Mouse (Mus musculus) intestine, postnatal 0 days (tissue): Measurements from ENCODE around the gene Pmpcb. TPM values are rescaled to one million over a fixed set of nuclear protein-coding genes. Genes with fewer than 3 reads are reported as not detected.

Experiments
- ATAC-seq: fragments of 200-750 bp; cut with Nextera tagmentation; 2 replicates; pipeline ENCODE4 v1.8.0; 2017; ENCODE audit warnings: mild to moderate bottlenecking, moderate TSS enrichment, moderate library complexity
- H3K27ac ChIP-seq: fragments of 300-500 bp; sonication (generic); 2 replicates; pipeline ENCODE4 v1.5.1; 2014; ENCODE audit warnings: mild to moderate bottlenecking, low read depth, low read length, moderate library complexity
- H3K27me3 ChIP-seq: fragments of 300-500 bp; sonication (generic); replicated peaks from 2 replicates; pipeline ENCODE4 v1.6.1; 2014; ENCODE audit warnings: low read length, mixed read lengths; ENCODE audit not compliant: control insufficient read depth, insufficient read depth
- H3K36me3 ChIP-seq: fragments of 300-500 bp; sonication (generic); 2 replicates; pipeline ENCODE4 v1.6.1; 2014; ENCODE audit warnings: mild to moderate bottlenecking, moderate library complexity; ENCODE audit not compliant: control insufficient read depth, insufficient read depth
- H3K4me1 ChIP-seq: fragments of 300-500 bp; sonication (generic); replicated peaks from 2 replicates; pipeline ENCODE4 v1.6.1; 2014; ENCODE audit warnings: antibody characterized with exemption, low read length, mixed read lengths; ENCODE audit not compliant: control insufficient read depth, insufficient read depth
- H3K4me2 ChIP-seq: fragments of 300-500 bp; sonication (generic); replicated peaks from 2 replicates; pipeline ENCODE4 v1.6.1; 2014; ENCODE audit warnings: low read depth, mild to moderate bottlenecking, moderate library complexity
- H3K4me3 ChIP-seq: fragments of 300-500 bp; sonication (generic); 2 replicates; pipeline ENCODE4 v1.5.1; 2014; ENCODE audit warnings: low read depth, low read length
- H3K9ac ChIP-seq: fragments of 300-500 bp; sonication (generic); 2 replicates; pipeline ENCODE4 v1.6.1; 2014; ENCODE audit warnings: mild to moderate bottlenecking, low read depth, low read length
- H3K9me3 ChIP-seq: fragments of 300-500 bp; sonication (generic); 2 replicates; pipeline ENCODE4 v1.6.1; 2016; ENCODE audit warnings: mixed run types; ENCODE audit not compliant: control insufficient read depth
- CTCF ChIP-seq: sonication (generic); IDR thresholded peaks from 2 replicates; pipeline ENCODE4 v1.5.1; 2016; ENCODE audit warnings: low read depth, mild to moderate bottlenecking, control low read depth, antibody characterized with exemption, moderate library complexity
- whole genome bisulfite sequencing: fragments of 180-500 bp; shearing (Covaris S2); extraction: QIAGEN DNeasy Blood & Tissue Kit; methylation state at CpG from one replicate; pipeline ENCODE4 v1.1.7; 2014; 5-methylcytosine and 5-hydroxymethylcytosine counted together
- polyA plus RNA-seq: library from polyadenylated mRNA; unstranded; fragments of >200 nt; fragmentation: Nextera tagmentation; extraction: Ambion mirVana; gene quantifications from 2 replicates; pipeline ENCODE4 v1.2.1, GENCODE M21; 2015

Pmpcb gene
- polyA plus RNA-seq, 1 experiment from 2014 or later: 70.0 TPM

DNA sequence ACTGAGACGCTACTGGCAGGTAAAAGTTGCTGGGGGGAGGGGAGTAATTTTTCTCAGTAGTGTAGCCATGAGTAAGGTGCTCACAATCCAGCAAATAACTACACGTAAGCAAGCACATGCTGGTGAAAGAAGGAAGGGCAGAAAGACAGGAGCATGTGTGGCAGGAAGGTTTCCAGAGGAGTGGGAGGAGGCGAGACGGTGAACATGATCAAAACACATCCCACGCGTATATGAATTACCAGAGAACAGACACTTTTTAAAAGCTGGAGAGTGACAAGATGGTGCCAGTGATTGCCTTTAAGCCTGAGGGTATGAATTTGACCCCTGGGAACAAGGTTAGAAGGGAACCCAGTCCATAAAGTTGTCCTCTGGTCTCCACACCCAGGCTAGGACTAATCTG is 32.9 kb downstream of the Pmpcb start:
- Histone ChIP-seq H3K36me3 (peaks cover 64% of the 10 kb centered on the region), H3K27me3 (no peaks in the 10 kb centered on the region), H3K4me3 (no peak overlapping the region), H3K9me3 (no peaks in the 10 kb centered on the region), H3K27ac (no peak overlapping the region), H3K4me2 (no peak overlapping the region), H3K9ac (no peak overlapping the region), H3K4me1 (no peaks in the 10 kb centered on the region)
- WGBS: 92% methylated on average over 6 of the region's 6 CpGs
- ATAC-seq: no peak
- no peak for TF ChIP-seq CTCF

- 86% methylated on average over 6 of the region's 6 CpGs for WGBS
- peaks cover 61% of the 10 kb centered on the region for H3K36me3 ChIP-seq
- H3K4me3 ChIP-seq: no peak overlapping the region
- no peak for ATAC-seq
- no peak overlapping the region for H3K27ac ChIP-seq
- no peaks in the 10 kb centered on the region for H3K4me1 ChIP-seq
- H3K9ac ChIP-seq: no peak overlapping the region
- no peak for TF ChIP-seq CTCF
- H3K4me2 ChIP-seq: no peak overlapping the region
- no peaks in the 10 kb centered on the region for H3K9me3 ChIP-seq
- no peaks in the 10 kb centered on the region for H3K27me3 ChIP-seq
Observed at GRCm38 (mm10) chr5:21776491-21776890, 39.5 kb downstream of the Pmpcb start.

- peak; percentile 32 for ATAC-seq
- Histone ChIP-seq H3K9ac (peak overlapping the region; percentile 83), H3K9me3 (no peaks in the 10 kb centered on the region), H3K4me3 (peak overlapping the region; percentile 97), H3K4me2 (peak overlapping the region; percentile 96), H3K27ac (peak overlapping the region; percentile 74), H3K27me3 (no peaks in the 10 kb centered on the region), H3K36me3 (peaks cover 31% of the 10 kb centered on the region), H3K4me1 (no peaks in the 10 kb centered on the region)
- TF ChIP-seq CTCF: no peak
- under 1% methylated on average over 51 of the region's 51 CpGs for WGBS
Observed at GRCm38 (mm10) chr5:21784161-21785052, 47.5 kb downstream of the Pmpcb start.

DNA sequence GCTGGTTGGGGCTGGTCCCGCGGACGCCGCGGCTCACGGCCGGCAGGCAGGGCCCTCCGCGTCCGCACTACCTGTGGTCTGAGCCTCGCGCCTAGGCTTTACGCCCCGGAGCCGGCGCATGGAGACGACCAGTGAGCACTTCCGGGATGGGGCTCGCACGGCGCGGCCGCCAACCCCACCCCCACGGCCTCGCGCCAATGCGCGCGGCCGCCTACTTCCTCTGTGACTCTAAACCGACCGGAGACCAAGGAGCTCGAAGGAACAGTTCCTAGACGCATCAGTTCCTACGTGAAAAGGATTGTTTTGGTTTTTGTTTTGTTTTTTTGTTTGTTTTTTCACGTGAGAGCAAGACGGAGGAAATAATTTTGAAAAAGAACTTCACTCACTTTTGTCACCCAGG is 48.1 kb downstream of the Pmpcb start, which contains the start of the genes Dnajc2 and Psmc2:
TSS of gene Dnajc2 (minus strand) at position 199 of the 400 bp plus-strand sequence.
TSS of gene Psmc2 (plus strand) at position 231 of the 400 bp plus-strand sequence.
- Histone ChIP-seq H3K27me3 (no peaks in the 10 kb centered on the region), H3K4me3 (peak within 1 kb of the TSS; percentile 97), H3K27ac (peak within 1 kb of the TSS; percentile 74), H3K9me3 (no peaks in the 10 kb centered on the region), H3K9ac (peak within 1 kb of the TSS; percentile 83), H3K36me3 (peaks cover 24% of the 10 kb centered on the region), H3K4me2 (peak within 1 kb of the TSS; percentile 96), H3K4me1 (no peaks in the 10 kb centered on the region)
- whole genome bisulfite sequencing: under 1% methylated on average over 37 of the region's 37 CpGs
- TF ChIP-seq CTCF: no peak
- peak; percentile 94 for ATAC-seq

DNA sequence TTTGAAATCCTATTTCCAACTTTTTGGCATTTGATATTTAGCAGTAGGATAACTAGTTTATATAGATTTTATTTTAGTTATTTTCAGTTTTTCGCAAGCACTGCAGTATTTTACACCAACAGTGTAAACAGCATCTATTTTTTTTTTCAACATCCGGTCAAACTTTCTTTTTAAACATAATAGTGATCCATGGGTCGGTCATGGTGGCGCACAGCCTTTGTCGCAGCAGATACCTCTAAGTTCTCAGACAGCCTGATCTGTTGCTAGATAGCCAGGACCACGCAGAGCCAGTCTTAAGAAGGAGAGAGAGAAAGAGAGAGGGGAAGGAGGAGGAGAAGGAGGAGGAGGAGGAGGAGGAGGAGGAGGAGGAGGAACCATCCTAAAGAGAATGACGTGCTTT is 48.8 kb downstream of the Pmpcb start:
- Histone ChIP-seq H3K27me3 (no peaks in the 10 kb centered on the region), H3K36me3 (peaks cover 18% of the 10 kb centered on the region), H3K4me1 (no peaks in the 10 kb centered on the region), H3K9ac (no peak overlapping the region), H3K4me2 (peak overlapping the region; percentile 96), H3K9me3 (no peaks in the 10 kb centered on the region), H3K4me3 (no peak overlapping the region), H3K27ac (no peak overlapping the region)
- WGBS: 81% methylated on average over 7 of the region's 7 CpGs
- no peak for TF ChIP-seq CTCF
- ATAC-seq: no peak

GRCm38 (mm10) chr5:21786258-21787185 is 49.6 kb downstream of the Pmpcb start:
- no peaks in the 10 kb centered on the region for H3K4me1 ChIP-seq
- peak overlapping the region; percentile 96 for H3K9ac ChIP-seq
- peak overlapping the region; percentile 71 for H3K4me2 ChIP-seq
- H3K9me3 ChIP-seq: no peaks in the 10 kb centered on the region
- no peak for TF ChIP-seq CTCF
- no peaks in the 10 kb centered on the region for H3K27me3 ChIP-seq
- H3K4me3 ChIP-seq: peak overlapping the region; percentile 90
- 1% methylated on average over 50 of the region's 51 CpGs for WGBS
- peaks cover 13% of the 10 kb centered on the region for H3K36me3 ChIP-seq
- ATAC-seq: peak; percentile 90
- peak overlapping the region; percentile 82 for H3K27ac ChIP-seq
